24 mouse cellular contexts compared by ENCODE assay signal in the genomic region with DNA sequence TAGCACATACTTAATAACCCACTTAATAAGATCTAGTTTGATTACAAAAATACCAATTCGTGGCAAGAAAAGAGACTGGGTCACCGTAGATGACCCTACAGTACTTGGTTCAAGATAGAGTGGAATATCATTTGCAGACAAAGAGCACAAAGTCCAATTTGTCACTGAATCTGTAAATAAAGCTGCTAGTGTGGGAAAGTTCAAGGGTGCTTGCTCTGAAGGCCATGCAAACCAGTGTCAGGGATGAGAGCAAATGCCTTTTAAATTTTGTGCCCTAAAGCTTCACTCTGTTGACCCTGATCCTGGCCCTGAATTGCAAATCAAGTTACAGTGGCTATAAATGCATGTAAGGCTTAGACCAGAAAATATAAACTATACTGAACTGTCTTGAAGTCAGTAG.
"Had no signal": no experiment of that assay in that cellular context is flagged by ENCODE, and none has a peak within 500 bp of the region (broad histone marks: within the 10 kb centered on the region; RNA-seq: fewer than 3 reads in every experiment).

No protein-coding gene starts in this region.

- DNase-seq: kidney, adult 11 months; kidney, adult 8-10 months; kidney, postnatal 10 days; kidney, postnatal 36 days; layer of hippocampus, postnatal 36 days; lung, adult 18-20 months; lung, postnatal 10 days; lung, postnatal 36 days; midbrain, embryonic 14.5 days; right cerebral cortex, adult 18-20 months; right cerebral cortex, postnatal 14 days; right cerebral cortex, postnatal 4 days; thymus, adult 2 months; thymus, postnatal 14 days; thymus, postnatal 4 days had no signal

- H3K9me3 ChIP-seq: intestine, embryonic 15.5 days; kidney, embryonic 15.5 days; lung, embryonic 15.5 days; megakaryocyte, embryonic 14.5 days; midbrain, embryonic 10.5 days; neural tube, embryonic 12.5 days; neural tube, embryonic 15.5 days had no signal

- H3K4me2 ChIP-seq: intestine, embryonic 15.5 days; kidney, embryonic 15.5 days; lung, embryonic 15.5 days; neural tube, embryonic 12.5 days; neural tube, embryonic 15.5 days had no signal

- H3K4me1 ChIP-seq: intestine, embryonic 15.5 days; kidney, embryonic 15.5 days; lung, embryonic 15.5 days; megakaryocyte, embryonic 14.5 days; neural tube, embryonic 12.5 days; neural tube, embryonic 15.5 days had no signal

- H3K27me3 ChIP-seq: intestine, embryonic 15.5 days; kidney, embryonic 15.5 days; lung, embryonic 15.5 days; megakaryocyte, embryonic 14.5 days; neural tube, embryonic 12.5 days; neural tube, embryonic 15.5 days had no signal

- H3K36me3 ChIP-seq: intestine, embryonic 15.5 days; kidney, embryonic 15.5 days; lung, embryonic 15.5 days; midbrain, embryonic 10.5 days; neural tube, embryonic 12.5 days; neural tube, embryonic 15.5 days had no signal

- H3K27ac ChIP-seq: intestine, embryonic 15.5 days; kidney, embryonic 15.5 days; left cerebral cortex, adult 2 months; lung, embryonic 15.5 days; midbrain, embryonic 10.5 days; neural tube, embryonic 12.5 days; neural tube, embryonic 15.5 days; stomach, postnatal 0 days had no signal

- H3K4me3 ChIP-seq: intestine, embryonic 15.5 days; kidney, embryonic 15.5 days; left cerebral cortex, adult 2 months; lung, embryonic 15.5 days; megakaryocyte, embryonic 14.5 days; midbrain, embryonic 10.5 days; neural tube, embryonic 12.5 days; neural tube, embryonic 15.5 days had no signal

- ATAC-seq: intestine, embryonic 15.5 days had no signal

- H3K9ac ChIP-seq: intestine, embryonic 15.5 days; kidney, embryonic 15.5 days; lung, embryonic 15.5 days; neural tube, embryonic 12.5 days; neural tube, embryonic 15.5 days had no signal
